20 mouse cellular contexts compared by ENCODE assay signal in genomic region chr10:8035310-8035709, GRCm38 (mm10).
DNase-seq lines count a peak whose midpoint lies in the region; ATAC-seq and TF ChIP-seq lines count a peak whose summit lies in the region.
"Had no signal": no experiment of that assay in that cellular context is flagged by ENCODE, and none has a peak within 500 bp of the region (broad histone marks: within the 10 kb centered on the region; RNA-seq: fewer than 3 reads in every experiment).

No protein-coding gene starts in this region.

- 55% methylated on average over 1 of the region's 1 CpGs for WGBS in hindbrain, embryonic 10.5 days
- 40% methylated on average over 1 of the region's 1 CpGs for WGBS in hindbrain, embryonic 12.5 days
- WGBS in midbrain, embryonic 12.5 days: 18% methylated on average over 1 of the region's 1 CpGs
- WGBS in midbrain, embryonic 13.5 days: 9% methylated on average over 1 of the region's 1 CpGs
- 19% methylated on average over 1 of the region's 1 CpGs for WGBS in hindbrain, embryonic 15.5 days
- WGBS in midbrain, postnatal 0 days: 21% methylated on average over 1 of the region's 1 CpGs

- no peak overlapping the region for H3K4me2 ChIP-seq in hindbrain, embryonic 12.5 days (replicated peaks)
- no peak overlapping the region for H3K4me2 ChIP-seq in midbrain, embryonic 12.5 days (replicated peaks)
- H3K4me2 ChIP-seq in midbrain, embryonic 13.5 days (replicated peaks): no peak overlapping the region
- H3K4me2 ChIP-seq in hindbrain, embryonic 15.5 days: no peak overlapping the region
- H3K4me2 ChIP-seq in midbrain, postnatal 0 days (ENCODE audit: low read depth, low read length, poor library complexity, severe bottlenecking): no peak overlapping the region
- H3K4me2 ChIP-seq: liver, embryonic 12.5 days; lung, embryonic 14.5 days had no signal

- H3K36me3 ChIP-seq in hindbrain, embryonic 10.5 days: no peaks in the 10 kb centered on the region
- no peaks in the 10 kb centered on the region for H3K36me3 ChIP-seq in hindbrain, embryonic 12.5 days
- H3K36me3 ChIP-seq in midbrain, embryonic 12.5 days: no peaks in the 10 kb centered on the region
- no peaks in the 10 kb centered on the region for H3K36me3 ChIP-seq in midbrain, embryonic 13.5 days
- no peaks in the 10 kb centered on the region for H3K36me3 ChIP-seq in hindbrain, embryonic 15.5 days
- no peaks in the 10 kb centered on the region for H3K36me3 ChIP-seq in midbrain, postnatal 0 days (ENCODE audit: insufficient read depth, low read length)
- H3K36me3 ChIP-seq: heart, embryonic 10.5 days; liver, embryonic 12.5 days had no signal

- no peak for TF ChIP-seq CTCF in midbrain, postnatal 0 days (IDR thresholded peaks at IDR 0.05)

- peaks cover 46% of the 10 kb centered on the region for H3K4me1 ChIP-seq in hindbrain, embryonic 10.5 days (replicated peaks)
- peaks cover 33% of the 10 kb centered on the region for H3K4me1 ChIP-seq in hindbrain, embryonic 12.5 days
- H3K4me1 ChIP-seq in midbrain, embryonic 12.5 days: peaks cover 34% of the 10 kb centered on the region
- H3K4me1 ChIP-seq in midbrain, embryonic 13.5 days (replicated peaks): peaks cover 32% of the 10 kb centered on the region
- H3K4me1 ChIP-seq in hindbrain, embryonic 15.5 days (replicated peaks): peaks cover 24% of the 10 kb centered on the region
- 0 out of 2 replicates have a peak, but pooled peaks cover 3% of the 10 kb centered on the region for H3K4me1 ChIP-seq in midbrain, postnatal 0 days (ENCODE audit: insufficient read depth, low read length)

- 0 out of 2 replicates have a peak overlapping the region, but pooled peaks have one; percentile 41 for H3K27ac ChIP-seq in hindbrain, embryonic 10.5 days
- H3K27ac ChIP-seq in hindbrain, embryonic 12.5 days: no peak overlapping the region
- H3K27ac ChIP-seq in midbrain, embryonic 12.5 days (replicated peaks): peak overlapping the region; percentile 26; the same call in 1 of the 2 replicates
- no peak overlapping the region for H3K27ac ChIP-seq in midbrain, embryonic 13.5 days
- no peak overlapping the region; the same call in 1 of the 2 replicates for H3K27ac ChIP-seq in hindbrain, embryonic 15.5 days (replicated peaks)
- H3K27ac ChIP-seq in midbrain, postnatal 0 days (ENCODE audit: low read depth, low read length): no peak overlapping the region
- H3K27ac ChIP-seq: heart, embryonic 10.5 days; left cerebral cortex, adult 2 months; liver, embryonic 12.5 days; stomach, postnatal 0 days had no signal

- no peak overlapping the region for H3K9ac ChIP-seq in hindbrain, embryonic 12.5 days
- H3K9ac ChIP-seq in midbrain, embryonic 12.5 days (replicated peaks): no peak overlapping the region
- no peak overlapping the region for H3K9ac ChIP-seq in midbrain, embryonic 13.5 days (replicated peaks)
- H3K9ac ChIP-seq in hindbrain, embryonic 15.5 days: no peak overlapping the region
- H3K9ac ChIP-seq in midbrain, postnatal 0 days (replicated peaks; ENCODE audit: low read length, poor library complexity, severe bottlenecking): no peak overlapping the region
- H3K9ac ChIP-seq: liver, embryonic 12.5 days; lung, embryonic 14.5 days had no signal

- DNase-seq in hindbrain, embryonic 10.5 days (ENCODE audit: low spot score): no peak
- DNase-seq in midbrain, postnatal 0 days (ENCODE audit: low spot score): peak; percentile 59
- no peak for DNase-seq in gastrocnemius, postnatal 4 days (ENCODE audit: low spot score in 2 of 2)
- DNase-seq: cerebellum, adult 8-10 months; gastrocnemius, postnatal 25 days; kidney, adult 11 months; kidney, postnatal 10 days; layer of hippocampus, adult 9-11 months; left cerebral cortex, postnatal 4 days; lung, embryonic 14.5 days; lung, postnatal 36 days had no signal

- H3K4me3 ChIP-seq in hindbrain, embryonic 10.5 days: no peak overlapping the region
- no peak overlapping the region for H3K4me3 ChIP-seq in hindbrain, embryonic 12.5 days
- no peak overlapping the region for H3K4me3 ChIP-seq in midbrain, embryonic 12.5 days
- H3K4me3 ChIP-seq in midbrain, embryonic 13.5 days (replicated peaks): no peak overlapping the region
- H3K4me3 ChIP-seq in hindbrain, embryonic 15.5 days: no peak overlapping the region
- H3K4me3 ChIP-seq in midbrain, postnatal 0 days (ENCODE audit: low read depth, low read length): no peak overlapping the region
- H3K4me3 ChIP-seq: erythroblast, embryonic 14.5 days; heart, embryonic 10.5 days; left cerebral cortex, adult 2 months; liver, embryonic 12.5 days had no signal

- H3K9me3 ChIP-seq in hindbrain, embryonic 10.5 days: no peaks in the 10 kb centered on the region
- H3K9me3 ChIP-seq in hindbrain, embryonic 12.5 days (replicated peaks): no peaks in the 10 kb centered on the region
- no peaks in the 10 kb centered on the region for H3K9me3 ChIP-seq in midbrain, embryonic 12.5 days
- no peaks in the 10 kb centered on the region for H3K9me3 ChIP-seq in midbrain, embryonic 13.5 days
- no peaks in the 10 kb centered on the region for H3K9me3 ChIP-seq in hindbrain, embryonic 15.5 days
- H3K9me3 ChIP-seq in midbrain, postnatal 0 days (ENCODE audit: low read length): no peaks in the 10 kb centered on the region
- H3K9me3 ChIP-seq: heart, embryonic 10.5 days; liver, embryonic 12.5 days had no signal

- ATAC-seq in hindbrain, embryonic 12.5 days (ENCODE audit: low FRiP score): no peak
- ATAC-seq in midbrain, embryonic 12.5 days (ENCODE audit: low FRiP score, low read depth): no peak
- no peak for ATAC-seq in midbrain, embryonic 13.5 days
- peak; percentile 71 for ATAC-seq in hindbrain, embryonic 15.5 days (ENCODE audit: low FRiP score, low read depth)
- no peak for ATAC-seq in midbrain, postnatal 0 days (ENCODE audit: low FRiP score)
- ATAC-seq: liver, embryonic 12.5 days had no signal

- H3K27me3 ChIP-seq in hindbrain, embryonic 10.5 days (ENCODE audit: insufficient read depth, poor library complexity, severe bottlenecking): no peaks in the 10 kb centered on the region
- H3K27me3 ChIP-seq in hindbrain, embryonic 12.5 days: no peaks in the 10 kb centered on the region
- H3K27me3 ChIP-seq in midbrain, embryonic 12.5 days: no peaks in the 10 kb centered on the region
- H3K27me3 ChIP-seq in midbrain, embryonic 13.5 days: no peaks in the 10 kb centered on the region
- no peaks in the 10 kb centered on the region for H3K27me3 ChIP-seq in hindbrain, embryonic 15.5 days
- no peaks in the 10 kb centered on the region for H3K27me3 ChIP-seq in midbrain, postnatal 0 days (ENCODE audit: insufficient read depth, low read length)
- H3K27me3 ChIP-seq: liver, embryonic 12.5 days had no signal

Comparison
In these comparisons a context has a peak if more than half of its experiments do, and no peak if none do; other contexts are left out.
1. H3K27ac ChIP-seq: peak in hindbrain, embryonic 10.5 days (single experiment) and midbrain, embryonic 12.5 days (single experiment); none in hindbrain, embryonic 12.5 days (single experiment), midbrain, embryonic 13.5 days (single experiment), hindbrain, embryonic 15.5 days (single experiment) and midbrain, postnatal 0 days (single experiment).